Mouse (Mus musculus) brain, embryonic 14.5 days (tissue): ENCODE results near the gene Tep1.

Experiments used
- CTCF ChIP-seq: fragments of 200-500 bp; IDR thresholded peaks from 2 replicates; pipeline ENCODE4 v1.5.1; 2012; ENCODE audit warnings: inconsistent platforms, mild to moderate bottlenecking, moderate library complexity, borderline replicate concordance; ENCODE audit not compliant: insufficient read depth, insufficient read length; ENCODE audit errors: extremely low read depth
- POLR2A ChIP-seq: fragments of 200-500 bp; IDR thresholded peaks from 2 replicates; pipeline ENCODE4 v1.6.1; 2012; ENCODE audit warnings: mild to moderate bottlenecking, inconsistent platforms, borderline replicate concordance; ENCODE audit not compliant: poor library complexity, insufficient read depth, insufficient read length, severe bottlenecking; ENCODE audit errors: extremely low read depth

- TF ChIP-seq CTCF = no peak
- TF ChIP-seq POLR2A = no peak
Observed at GRCm38 (mm10) chr14:50833964-50834363, 36.4 kb downstream of the Tep1 start.
